Mouse (Mus musculus): ENCODE data around the gene Polr3k. TPM values are rescaled to one million over a fixed set of nuclear protein-coding genes. Genes with fewer than 3 reads are reported as not detected.

Polr3k gene
- 10 to 100 TPM; 54.0 to 72.0 TPM for polyA plus RNA-seq (2017; shearing (Covaris generic))

DNA sequence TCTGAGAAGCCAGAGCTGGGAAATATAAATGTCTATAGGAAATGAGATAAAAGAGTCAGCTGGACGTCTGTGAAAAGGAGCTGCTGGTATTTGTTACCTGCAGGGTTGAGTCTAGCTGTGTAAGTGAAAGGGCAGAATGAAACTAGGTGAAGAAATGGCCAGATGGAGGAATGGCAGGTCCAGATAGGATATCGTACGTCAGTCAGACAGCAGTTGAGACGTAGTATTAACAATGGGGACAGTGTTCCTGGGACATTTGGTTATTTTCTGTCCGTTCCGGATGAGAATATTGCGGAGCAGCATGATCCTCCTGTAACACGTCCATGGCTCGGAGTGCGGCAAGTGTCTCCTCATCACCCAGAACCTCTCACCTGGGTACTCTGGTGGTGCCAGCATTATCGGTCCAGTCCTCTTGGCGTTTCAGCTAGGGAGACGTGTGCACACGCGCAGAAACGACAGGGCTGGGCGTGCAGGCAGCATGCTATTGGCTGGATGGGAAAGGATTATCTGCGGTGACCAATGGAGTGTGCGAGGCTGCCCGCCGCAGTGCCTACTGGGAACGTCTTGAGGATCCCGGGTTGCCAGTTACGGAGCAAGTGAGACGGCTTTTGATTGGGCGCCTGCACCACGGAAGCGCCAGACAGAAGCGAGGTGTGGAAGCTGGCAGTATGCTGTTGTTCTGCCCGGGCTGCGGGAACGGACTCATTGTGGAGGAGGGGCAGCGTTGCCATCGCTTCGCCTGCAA is at the start of gene Polr3k:
Gene Polr3k (plus strand): TSS at position 547 of the 745 bp plus-strand sequence.
- ATAC-seq = peak; percentile 99

DNA sequence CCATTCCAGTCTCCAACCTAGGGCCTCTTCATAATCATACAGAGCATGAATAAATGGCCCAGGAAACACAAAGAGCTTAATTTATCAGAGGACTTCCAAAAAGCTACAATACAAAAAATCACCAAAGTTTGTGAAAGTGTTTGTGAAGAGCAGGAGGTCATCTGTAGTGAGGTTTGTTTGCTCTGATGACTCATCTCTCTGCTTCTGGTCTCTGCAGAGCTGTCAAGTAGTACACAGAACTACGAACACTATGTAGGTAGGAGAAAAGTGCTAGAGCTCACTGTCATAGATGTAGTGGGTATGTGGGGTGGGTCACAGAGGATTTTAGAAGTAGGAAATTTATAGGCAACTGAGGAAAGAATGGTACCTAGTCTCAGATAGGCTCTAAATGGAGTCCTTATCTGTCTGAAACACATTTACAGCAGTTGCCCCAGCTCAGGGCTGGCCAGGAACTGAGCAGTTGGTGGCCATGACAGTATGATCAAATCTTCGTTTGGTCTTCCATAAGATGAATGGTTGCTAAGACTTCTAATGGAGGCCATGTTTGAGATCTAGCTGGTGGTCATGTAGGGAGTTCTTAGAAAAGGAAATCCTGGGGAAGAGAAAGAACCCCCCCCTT is 35.0 kb upstream of the Polr3k start:
- no peak for ATAC-seq

DNA sequence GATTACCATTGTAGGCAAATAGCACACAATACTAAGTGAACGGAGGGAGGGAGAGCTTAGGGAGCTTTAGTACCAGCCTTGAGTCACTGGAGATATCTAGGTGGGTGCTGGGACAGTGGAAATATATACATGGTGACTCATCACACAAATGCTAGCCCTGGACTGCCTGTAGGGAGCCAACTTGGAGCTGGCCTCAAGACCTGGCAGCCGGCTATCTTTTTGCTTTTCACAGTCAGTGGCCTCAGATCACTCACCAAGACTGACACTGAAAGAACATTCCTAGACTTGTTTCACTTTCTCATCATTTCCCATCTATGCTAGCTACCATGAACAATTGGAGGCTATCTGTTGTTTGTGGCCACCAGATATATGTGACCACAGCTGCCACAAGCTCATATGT is 31.4 kb upstream of the Polr3k start:
- ATAC-seq = no peak

DNA sequence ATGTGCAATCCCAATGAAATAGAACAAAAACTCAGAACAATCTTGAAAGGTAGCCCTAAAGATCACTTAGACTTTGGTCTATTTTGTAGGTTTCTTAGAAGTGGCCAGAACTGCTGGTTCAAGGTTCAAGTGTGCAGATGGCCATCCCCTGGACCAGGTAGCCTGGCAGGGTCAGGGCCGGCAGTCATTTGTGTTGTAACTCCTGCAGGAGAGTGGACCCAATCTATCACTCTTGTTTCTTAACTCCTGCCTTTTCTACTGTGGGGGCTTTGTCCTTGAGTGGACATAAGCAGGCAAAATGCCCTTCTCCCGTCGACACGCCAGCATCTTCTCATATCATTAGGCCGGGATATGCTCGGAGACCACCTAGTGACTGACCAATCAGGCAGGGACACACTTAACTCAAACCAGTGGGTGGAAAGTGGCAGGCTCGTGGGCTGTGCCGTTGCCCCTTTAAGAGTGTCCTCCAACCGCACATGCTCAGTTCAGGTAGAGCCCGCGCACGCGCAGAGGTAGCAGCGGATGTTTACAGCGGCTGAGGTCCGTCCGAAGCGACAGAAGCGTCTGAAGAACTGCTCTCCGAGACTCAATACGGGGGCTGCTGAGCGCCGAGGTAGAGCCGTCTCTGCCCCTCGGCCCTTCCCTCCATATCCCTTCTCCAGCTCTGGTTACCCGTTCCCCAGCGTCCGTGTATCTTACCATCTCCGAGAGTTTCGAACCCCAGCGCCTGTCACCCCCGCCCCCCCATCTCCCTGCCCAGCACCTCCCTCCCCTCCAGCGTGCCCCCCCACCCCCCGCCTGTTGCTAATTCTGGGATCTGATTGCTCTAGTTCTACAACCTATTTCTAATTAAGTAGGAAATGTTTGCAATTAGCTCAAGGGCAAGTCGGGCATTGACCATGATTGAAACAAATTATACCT is 26.5 kb upstream of the Polr3k start, which contains the start of gene Pcmtd2:
Gene Pcmtd2 (plus strand): TSS at position 483 of the 921 bp plus-strand sequence.
- peak; percentile 99 for ATAC-seq

DNA sequence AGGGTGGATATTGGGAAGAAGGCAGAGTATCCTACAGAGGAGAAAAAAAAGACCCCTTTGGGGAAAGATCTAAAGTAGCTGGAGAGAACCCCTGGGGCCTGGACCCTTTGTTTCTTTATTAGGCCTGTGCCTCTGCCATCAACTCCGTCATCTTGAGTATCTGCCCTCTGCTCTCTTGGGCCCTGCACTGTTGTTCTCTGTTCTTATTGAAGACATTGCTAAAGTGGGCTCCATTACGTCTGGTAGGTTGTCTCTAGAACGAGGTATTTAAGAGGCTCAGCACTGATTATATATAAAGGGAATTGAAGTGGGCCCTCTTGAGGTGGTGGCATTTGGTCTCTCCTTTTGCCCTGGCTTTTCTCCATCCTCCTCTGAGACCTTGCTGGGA is 25.9 kb upstream of the Polr3k start:
- no peak for ATAC-seq

DNA sequence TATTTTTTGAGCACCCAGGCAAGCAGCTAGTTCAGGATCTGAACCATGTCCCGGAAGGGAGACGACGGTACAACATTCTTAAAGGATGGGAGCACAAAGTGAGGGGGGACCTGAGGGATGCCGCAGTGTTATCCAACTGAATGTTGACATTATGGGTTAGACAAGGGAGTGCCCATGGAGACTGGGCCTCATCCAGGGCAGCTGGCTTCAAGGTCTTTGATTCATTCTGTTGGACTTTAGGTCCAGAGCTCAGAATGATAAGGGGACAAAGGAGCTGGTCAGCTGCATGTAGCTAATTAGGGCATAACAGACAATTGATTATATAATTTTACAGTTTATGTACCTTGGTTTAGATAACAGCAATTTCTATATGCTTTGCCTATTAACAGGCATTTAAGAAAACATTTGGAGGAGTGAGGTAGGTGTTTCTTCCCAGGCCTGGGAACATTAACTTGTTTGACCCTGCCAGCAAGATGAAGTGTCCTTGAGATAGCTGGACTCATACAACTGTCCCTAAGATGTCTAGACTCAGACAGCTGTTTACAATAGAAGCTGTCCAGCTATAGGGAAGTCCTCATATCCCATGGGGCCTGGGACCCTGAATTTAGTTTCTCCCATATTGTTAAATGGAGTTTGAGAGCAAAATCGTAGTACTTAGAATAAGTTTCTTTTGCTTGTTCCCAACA is 18.3 kb upstream of the Polr3k start:
- no peak for ATAC-seq

DNA sequence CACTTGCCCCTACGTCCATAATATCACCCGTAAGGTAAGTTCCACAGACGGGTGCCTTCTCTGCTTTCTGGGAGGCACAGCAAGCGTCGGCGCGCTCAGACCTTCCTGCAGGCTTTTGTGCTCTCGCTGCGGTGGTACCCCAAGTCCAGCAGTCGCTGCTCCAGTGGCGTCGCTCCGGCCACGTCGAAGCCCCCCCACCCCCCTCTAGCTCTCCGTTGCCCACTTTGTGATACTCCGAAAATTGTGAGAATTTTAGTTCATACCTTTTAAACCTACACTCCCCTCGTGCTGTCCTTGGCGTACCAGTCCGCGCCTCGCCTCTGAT is 361 bp downstream of the Polr3k start:
- ATAC-seq = no peak

DNA sequence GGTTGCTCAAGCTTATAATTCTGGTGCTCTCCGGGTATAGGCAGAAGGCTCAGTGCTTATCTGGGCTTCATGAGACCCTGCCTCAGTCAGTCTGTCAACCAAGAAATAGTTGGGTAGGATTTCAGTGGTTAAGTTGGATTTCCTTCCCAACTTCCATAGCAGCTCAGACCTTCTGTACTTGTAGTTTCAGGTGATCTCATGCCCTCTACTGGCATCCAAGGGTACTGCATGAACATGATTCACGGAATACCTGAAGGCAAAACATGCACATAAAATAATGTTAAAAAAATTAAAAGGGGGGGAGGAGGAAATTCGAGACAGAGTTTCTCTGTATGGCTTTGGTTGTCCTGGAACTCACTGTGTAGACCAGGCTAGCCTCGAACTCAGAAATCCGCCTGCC is 2.8 kb downstream of the Polr3k start:
- no peak for ATAC-seq

DNA sequence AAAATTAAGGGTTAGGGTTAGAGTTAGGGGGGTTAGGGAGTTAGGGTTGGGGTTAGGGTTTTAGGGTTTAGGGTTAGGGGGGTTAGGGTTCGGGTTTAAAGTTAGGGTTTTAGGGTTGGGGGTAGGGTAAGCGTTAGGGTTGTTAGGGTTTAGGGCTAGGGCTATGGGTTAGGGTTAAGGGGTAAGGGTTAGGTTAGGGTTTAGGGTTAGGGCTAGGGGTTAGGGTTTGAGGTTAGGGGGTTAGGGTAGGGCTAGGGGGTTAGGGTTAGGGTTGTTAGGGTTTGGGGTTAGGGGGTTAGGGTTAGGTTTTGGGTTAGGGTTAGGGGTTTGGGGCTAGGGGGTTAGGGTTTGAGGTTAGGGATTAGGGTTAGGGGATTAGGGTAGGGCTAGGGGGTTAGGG is 6.9 kb downstream of the Polr3k start:
- no peak for ATAC-seq

DNA sequence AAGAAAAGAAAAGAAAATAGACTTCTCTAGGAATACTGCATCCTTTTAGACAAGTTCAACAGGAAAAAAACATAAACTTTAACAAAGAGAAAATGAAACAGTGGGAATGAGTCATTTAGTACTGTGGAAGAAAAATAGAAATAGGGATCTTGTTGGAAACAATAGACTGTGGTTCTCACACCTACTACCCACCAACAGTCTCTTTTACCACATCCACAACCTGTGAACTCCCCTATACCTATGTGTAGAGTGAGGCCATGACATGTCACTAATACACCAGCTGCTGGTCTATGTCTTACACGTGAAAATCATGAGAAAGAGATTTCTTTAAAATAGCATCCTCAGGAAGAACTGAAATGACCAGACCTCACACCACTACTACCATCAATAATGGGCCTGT is 14.8 kb downstream of the Polr3k start:
- peak; percentile 29 for ATAC-seq

DNA sequence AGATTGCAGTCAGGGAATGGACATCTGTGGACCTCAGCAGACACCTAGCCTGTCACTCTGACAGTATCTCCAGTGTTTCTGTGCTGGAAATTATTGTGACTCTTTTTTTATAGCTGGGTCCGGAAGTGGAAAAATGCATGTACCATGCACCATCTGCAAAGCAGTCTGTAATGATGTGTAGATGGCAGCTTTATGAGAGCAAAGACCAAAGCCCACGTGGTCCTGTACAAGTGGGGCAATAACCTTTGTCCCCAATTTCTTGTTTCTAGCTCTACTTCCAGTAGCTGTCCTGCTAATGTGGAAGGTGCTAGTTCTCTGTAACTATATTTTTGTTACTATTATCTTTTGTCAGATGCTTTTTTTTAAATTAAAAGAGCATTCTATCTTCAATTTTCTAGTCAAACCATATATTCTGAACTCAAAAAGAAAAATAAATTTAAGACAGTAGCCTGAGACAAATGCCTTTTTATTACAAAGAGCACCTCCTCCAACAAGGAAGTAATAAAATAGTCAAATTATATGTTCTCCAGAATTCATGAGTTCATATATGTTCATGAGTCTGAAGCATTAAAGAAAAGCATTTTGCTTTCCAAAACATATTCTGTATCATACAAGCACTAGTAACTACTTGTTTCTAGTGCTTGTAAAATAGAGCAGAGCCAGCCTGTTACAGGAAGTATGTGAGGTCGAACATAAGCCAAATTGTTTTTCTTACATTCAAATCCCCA is 19.0 kb downstream of the Polr3k start:
- ATAC-seq = no peak

DNA sequence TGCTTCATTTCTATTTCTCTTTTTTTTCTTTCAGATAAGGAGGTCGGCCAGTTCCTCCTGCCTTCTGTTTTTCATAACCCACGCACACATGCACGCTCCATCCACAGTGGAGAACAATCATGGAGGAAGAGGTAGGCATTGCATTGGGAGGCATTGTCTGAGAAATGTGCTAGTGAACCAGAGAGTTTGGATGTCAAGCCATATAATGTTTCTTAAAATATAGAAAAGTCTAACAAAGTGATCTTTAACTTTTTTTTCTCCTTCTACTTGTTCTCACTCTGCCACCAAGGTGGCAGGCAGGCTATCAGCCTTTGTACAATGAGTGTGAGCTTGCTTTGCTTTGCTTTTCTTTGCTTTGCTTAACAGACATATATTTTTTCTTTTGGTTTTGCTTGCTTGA is 53.7 kb downstream of the Polr3k start:
- no peak for ATAC-seq

DNA sequence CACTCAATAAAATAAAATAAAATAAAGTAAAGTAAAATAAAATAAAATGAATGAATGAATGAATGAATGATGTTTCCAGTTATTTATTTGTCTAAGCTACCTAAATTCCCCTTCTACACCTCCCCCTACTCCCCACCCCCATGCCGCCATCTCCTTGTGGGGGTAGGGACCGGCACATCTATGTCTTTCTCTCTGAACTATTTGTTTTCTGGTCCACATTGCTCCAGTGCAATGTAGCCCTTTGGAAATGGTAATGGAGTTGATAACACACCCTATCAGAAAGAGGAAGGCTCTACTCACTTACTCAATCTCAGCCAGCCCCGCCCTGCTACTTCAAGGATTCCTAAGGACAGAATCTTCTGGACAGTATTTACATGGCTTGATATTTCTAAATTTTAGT is 54.4 kb downstream of the Polr3k start:
- ATAC-seq = peak; percentile 43

Other genes with a start within 250 kb of the Polr3k start
- not detected for gene Gm29797, start 207.3 kb upstream of the Polr3k start, polyA plus RNA-seq (2017; shearing (Covaris generic))
- not detected for gene Sox18, start 192.7 kb upstream of the Polr3k start, polyA plus RNA-seq (2017; shearing (Covaris generic))
- gene Tcea2, start 184.0 kb upstream of the Polr3k start, polyA plus RNA-seq (2017; shearing (Covaris generic)) = 10 to 100 TPM; 14.3 to 16.0 TPM
- 100 to 1,000 TPM; 174 to 198 TPM for gene Rgs19, start 170.4 kb upstream of the Polr3k start, polyA plus RNA-seq (2017; shearing (Covaris generic))
- gene Lkaaear1, start 165.9 kb upstream of the Polr3k start, polyA plus RNA-seq (2017; shearing (Covaris generic)) = not detected
- not detected for gene Oprl1, start 149.3 kb upstream of the Polr3k start, polyA plus RNA-seq (2017; shearing (Covaris generic))
- not detected for gene Myt1, start 101.0 kb upstream of the Polr3k start, polyA plus RNA-seq (2017; shearing (Covaris generic))
- 10 to 100 TPM; 65.5 to 69.4 TPM for gene Pcmtd2, start 26.5 kb upstream of the Polr3k start, polyA plus RNA-seq (2017; shearing (Covaris generic))
- gene Gm14496, start 126.8 kb downstream of the Polr3k start, polyA plus RNA-seq (2017; shearing (Covaris generic)) = under 1 TPM in 1 of 2 experiments, not detected in 1; 0.16 TPM

Data from CD4-positive, CD25-positive, alpha-beta regulatory T cell, adult 4 months (primary cell).